Mouse (Mus musculus) 416B (cell line): ENCODE measurements around the gene Zfp536.

Experiments
- DNase-seq: peaks from one replicate; pipeline ENCODE4 v3.0.0; 2011; ENCODE audit warnings: low read depth

Gene Zfp536

DNA sequence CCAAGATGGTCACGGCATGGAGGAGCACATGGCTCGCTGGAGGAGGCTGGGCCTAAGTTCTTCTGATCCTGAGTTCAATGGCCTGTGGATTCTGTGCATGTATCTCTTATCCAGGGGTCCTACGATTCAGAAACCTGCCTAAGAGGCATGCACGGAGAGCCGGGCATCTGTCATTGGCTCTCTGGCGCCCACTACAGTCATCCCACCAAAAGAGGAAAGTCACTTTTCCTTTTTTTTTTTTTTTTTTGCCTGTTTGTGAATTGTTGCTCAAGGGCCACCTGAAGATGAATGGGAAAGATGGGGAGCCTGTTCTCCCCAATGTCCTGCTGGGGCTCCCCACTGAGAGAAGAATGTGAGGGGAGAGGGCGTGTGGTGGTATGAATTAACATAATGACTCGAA lies 301.7 kb downstream of the Zfp536 start:
- DNase-seq: no peak

- DNase-seq: no peak
Measured at GRCm38 (mm10) chr7:37466477-37467243, 306.8 kb downstream of the Zfp536 start.

GRCm38 (mm10) chr7:37464186-37464721 lies 309.2 kb downstream of the Zfp536 start:
- DNase-seq: no peak

DNA sequence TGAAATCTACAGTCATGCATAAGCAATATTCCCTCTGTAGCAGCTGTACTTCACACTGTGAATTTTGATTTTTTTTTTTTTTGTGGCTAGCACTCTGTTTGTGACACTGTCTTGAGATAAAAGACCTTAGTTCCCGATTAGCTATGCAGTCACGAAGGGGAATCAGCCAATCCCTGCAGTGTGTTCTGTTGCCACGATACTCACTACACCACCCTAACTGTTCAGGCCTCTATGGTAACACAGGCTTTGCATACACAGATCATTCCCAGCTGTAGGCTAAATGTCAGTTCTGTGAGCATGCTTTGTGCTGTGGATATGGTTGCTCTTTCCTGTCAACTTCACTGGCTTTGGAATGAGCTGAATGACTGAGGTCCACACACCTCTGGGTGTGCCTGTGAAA lies 325.9 kb downstream of the Zfp536 start:
- no peak for DNase-seq

GRCm38 (mm10) chr7:37439912-37440311 lies 333.5 kb downstream of the Zfp536 start:
- no peak for DNase-seq

- no peak for DNase-seq
Measured at GRCm38 (mm10) chr7:37439117-37439844, 334.2 kb downstream of the Zfp536 start.

GRCm38 (mm10) chr7:37437887-37438286 lies 335.6 kb downstream of the Zfp536 start:
- DNase-seq: peak; percentile 1

DNA sequence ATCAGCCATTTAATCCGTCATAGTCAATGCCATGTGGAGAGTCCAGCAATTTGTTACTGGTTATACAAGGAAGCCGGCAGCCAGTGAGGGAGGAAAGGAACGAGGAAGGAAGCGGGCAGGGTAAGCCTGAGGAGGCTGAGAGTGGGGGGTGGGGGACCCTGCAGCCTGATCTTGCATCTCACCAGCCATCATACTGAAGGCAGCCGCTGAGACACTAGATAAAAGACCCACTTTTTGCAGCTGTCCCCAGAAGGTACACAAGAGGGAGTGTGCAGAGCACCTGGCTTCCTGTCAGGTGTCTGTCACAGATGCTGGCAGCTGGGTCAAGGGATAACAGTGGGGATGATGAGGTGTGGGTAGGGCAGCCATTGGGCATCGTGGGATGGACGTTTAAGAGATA lies 340.3 kb downstream of the Zfp536 start:
- no peak for DNase-seq

- DNase-seq: no peak
Measured at GRCm38 (mm10) chr7:37431471-37431870, 342.0 kb downstream of the Zfp536 start.

DNA sequence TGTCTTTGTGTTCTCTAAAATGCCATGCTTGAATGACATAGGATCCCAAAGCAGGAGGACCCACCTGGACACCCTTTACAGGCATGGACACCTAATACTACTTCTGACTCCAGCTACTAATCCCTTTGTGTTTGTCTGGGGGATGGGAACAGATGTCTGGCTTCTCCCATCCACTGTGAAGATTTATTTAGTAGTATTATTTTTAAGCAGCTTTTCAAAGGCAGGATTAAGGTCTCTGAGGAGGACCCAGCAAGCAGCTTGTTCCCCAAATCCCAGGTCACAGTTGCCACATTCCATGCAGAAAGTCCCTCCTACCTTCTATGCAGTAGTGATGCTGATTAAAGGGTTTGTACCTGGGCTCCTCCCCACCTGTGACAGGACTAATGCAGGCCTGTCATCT lies 347.4 kb downstream of the Zfp536 start:
- no peak for DNase-seq

- no peak for DNase-seq
Measured at GRCm38 (mm10) chr7:37422966-37423365, 350.5 kb downstream of the Zfp536 start.
